Mouse (Mus musculus): ENCODE results near the gene Schip1.

The Schip1 gene

GRCm38 (mm10) chr3:68621971-68622370 lies 557.4 kb downstream of the Schip1 start:
- DNase-seq (ENCODE audit: low read depth), result no peak

DNA sequence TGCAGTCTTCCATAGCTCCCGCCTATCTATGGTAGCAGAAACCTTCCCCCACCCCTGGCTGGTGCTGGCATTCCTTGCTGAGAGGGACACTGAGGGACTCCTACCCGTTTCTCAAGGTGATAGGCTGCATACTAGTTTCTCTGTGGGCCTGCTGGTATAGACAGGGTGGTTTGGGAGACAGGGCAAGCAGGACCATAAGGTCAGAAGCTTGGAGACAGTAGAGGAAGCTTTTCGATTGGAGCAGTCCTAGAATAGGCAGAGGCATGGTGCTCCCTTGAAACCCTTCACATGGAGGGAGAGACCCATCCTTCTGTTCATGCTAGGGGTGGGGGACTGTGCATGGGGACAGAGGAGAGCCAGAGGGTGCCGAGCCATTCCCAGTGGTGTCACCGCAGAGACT lies 558.4 kb downstream of the Schip1 start:
- no peak for DNase-seq (ENCODE audit: low read depth)

DNA sequence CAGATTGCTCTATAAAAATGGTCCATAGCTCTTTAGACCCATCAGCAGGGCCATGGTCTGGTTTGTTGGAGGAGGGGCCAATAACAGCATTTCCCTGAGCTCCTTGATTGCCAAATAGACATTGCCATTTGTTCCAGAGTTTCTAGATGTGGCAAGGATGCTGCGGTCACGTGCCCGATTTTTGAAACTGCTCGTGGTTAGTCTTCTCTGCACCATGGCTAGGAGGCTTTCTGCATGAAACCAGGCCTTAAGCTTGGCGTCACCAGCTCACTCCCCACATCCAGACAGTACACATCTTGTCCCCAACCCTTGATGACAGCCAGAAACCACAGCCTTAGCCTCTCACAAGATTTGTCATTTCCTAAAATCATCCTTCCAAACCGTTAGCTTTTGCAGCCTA lies 559.9 kb downstream of the Schip1 start:
- no peak for DNase-seq (ENCODE audit: low read depth)

DNA sequence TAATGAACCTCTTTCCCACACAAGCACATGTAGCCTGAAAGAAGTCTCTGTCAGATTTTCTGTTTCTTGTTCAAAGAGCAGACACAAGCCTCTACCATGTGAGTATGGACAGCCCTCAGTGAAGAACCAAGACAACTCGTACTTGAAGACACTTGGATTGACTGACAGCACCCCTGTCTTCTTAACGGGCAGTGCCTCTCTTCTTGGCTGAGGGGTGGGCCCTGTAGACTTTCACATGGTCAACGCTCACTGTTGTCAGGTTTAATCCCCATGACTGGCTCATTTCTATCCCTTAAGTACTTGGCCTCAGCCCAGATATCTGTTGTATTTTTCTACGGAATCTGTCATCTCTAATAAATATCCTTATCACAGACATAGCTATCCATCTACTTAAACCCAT lies 565.7 kb downstream of the Schip1 start:
- no peak for DNase-seq (ENCODE audit: low read depth)

DNA sequence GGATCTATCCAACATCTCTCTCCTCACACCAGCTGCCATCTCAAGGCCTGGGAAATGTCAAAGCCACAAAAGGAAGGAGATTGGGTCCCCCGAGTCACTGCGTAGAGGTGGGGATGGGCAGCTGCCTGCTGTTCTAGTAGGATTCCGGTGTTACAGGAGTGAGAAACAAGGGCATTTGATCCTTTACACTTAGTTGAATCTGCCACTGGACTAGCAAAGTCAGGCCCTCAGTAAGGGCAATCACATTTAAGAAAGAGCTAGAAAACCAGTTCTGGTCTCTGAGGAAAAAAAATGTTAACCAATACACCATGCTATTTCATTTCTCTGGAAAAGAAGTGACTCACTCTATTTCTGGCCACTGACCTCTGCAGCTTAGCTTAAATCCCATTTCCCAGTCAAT lies 566.2 kb downstream of the Schip1 start:
- no peak for DNase-seq (ENCODE audit: low read depth)

- DNase-seq (ENCODE audit: low read depth), result no peak
Measured at GRCm38 (mm10) chr3:68632714-68633113, 568.1 kb downstream of the Schip1 start.

DNA sequence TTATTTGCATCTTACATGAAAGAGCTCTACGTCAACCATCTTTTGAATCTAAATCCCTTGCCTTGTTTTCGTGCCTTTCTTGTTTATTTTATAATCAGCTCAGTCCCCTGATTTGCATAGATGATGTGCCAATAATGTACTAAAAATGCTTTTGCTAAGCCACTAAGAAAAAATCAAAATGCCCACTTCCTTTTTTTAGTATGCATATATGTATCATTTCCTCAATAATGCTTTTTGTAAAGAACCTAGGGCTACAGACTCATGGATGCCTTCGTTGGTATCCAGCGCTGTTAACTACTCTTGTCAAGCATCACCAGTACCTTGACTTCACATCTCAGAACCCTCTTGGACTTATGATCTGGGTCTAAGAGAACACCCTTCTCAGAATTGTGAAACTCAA lies 569.0 kb downstream of the Schip1 start:
- no peak for DNase-seq (ENCODE audit: low read depth)

DNA sequence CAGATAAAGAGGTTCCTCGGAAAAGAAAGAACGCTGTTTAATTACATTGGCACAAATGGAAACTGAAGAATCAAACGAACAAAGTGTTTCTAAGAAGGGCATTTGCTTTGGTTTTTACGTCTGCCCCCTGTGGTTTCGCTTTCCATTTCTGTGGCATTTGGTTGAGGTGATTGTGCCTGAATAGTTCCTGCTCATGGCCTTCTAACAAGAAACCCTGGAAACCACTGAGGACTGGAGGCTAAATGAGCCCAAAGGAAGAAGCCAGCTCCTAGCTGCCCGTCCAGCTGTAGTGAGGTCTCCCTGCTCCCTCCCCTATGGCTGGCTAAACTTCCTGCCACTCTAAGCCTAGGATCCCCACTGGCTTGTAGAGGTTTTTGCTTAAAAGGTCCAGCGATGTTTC lies 573.4 kb downstream of the Schip1 start:
- DNase-seq (ENCODE audit: low read depth), result no peak

GRCm38 (mm10) chr3:68638703-68639102 lies 574.1 kb downstream of the Schip1 start:
- DNase-seq (ENCODE audit: low read depth), result no peak

GRCm38 (mm10) chr3:68642935-68643334 lies 578.3 kb downstream of the Schip1 start:
- no peak for DNase-seq (ENCODE audit: low read depth)

DNA sequence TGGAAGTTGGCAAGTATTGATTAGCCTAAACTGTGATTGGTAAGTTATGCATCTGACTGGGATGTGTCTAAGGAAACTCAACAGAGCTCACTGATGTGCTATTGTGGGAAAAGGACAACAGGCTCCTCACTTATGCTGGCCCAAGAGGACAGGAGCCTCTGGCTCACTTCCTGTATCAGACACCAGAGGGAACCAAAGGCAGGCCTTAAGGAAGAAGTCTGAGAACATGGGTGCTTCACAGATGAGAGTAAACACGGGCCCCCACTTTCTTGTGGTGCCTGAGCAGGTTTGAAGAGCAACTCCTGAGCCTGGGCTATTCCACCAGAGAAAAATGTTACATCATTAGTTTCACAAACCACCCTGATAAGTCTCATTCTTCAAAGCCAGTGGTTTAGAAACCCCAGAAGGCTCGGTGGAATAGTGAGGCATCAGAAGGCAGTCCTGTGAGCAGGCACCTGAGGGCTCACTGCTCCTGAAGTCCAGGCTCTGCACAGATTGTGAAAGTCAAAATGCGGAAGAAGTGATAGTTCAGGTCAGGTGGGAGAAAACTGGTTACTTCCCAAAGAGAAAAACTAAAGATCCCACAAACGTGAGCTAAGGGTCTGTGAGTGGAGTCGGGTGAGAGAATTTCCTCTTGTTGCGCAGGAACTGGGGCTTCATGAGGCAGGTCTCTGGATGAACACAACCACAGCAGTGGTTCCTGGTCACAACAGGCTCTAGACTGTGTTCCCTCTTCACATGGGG lies 582.0 kb downstream of the Schip1 start:
- DNase-seq (ENCODE audit: low read depth), result no peak

- no peak for DNase-seq (ENCODE audit: low read depth)
Measured at GRCm38 (mm10) chr3:68647282-68647681, 582.7 kb downstream of the Schip1 start.

DNA sequence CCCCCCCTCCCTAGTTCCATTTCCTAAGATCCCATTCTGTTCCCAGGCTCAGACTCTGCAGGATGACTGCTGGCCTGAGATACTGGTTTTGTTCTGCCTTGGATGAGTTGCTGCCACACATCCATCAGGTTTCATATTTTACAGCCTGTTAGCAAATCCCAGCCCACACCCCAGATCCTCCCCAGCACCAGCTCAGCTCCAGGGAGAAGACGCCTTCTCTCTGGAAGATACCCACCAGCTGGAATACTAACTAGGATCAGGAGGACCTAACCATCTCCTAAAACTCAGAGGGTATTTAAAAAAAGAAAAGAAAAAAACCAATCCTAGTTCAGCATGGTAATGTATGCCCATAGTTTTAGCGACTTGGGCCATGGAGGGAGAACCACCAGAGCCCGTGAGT lies 585.6 kb downstream of the Schip1 start:
- no peak for DNase-seq (ENCODE audit: low read depth)

GRCm38 (mm10) chr3:68656607-68657352 lies 592.2 kb downstream of the Schip1 start:
- DNase-seq (ENCODE audit: low read depth), result no peak

DNA sequence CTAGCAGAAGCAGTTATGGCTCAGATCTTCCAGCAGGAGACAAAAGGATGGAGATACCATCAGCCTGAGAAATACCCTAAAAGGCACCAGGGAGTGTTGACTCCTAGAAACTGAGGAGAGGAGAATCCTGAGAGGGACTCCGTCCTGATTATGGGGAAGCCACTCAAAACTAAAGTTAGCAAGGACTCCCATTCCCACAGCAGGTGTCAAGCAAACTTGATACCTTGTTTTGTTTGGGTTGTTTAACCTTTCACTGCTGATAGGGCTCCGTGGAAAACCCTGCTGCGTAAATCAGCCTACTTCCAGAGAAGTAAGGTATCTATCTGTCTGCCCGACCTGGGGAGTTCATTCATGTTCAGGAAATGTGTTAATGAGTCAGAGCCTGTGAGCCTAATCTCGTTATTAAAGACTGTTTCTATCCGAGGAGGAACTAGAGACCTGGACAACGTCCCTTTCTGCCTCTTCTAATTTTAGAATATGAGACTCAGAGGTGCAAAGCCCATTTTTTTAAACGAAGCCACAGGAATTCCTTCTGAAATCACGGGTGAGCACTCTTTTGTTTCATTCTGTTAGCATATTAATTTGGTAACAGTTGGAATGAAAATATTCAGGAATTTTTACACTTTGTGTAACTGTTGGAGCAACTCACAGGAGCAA lies 593.1 kb downstream of the Schip1 start:
- DNase-seq (ENCODE audit: low read depth), result no peak

DNA sequence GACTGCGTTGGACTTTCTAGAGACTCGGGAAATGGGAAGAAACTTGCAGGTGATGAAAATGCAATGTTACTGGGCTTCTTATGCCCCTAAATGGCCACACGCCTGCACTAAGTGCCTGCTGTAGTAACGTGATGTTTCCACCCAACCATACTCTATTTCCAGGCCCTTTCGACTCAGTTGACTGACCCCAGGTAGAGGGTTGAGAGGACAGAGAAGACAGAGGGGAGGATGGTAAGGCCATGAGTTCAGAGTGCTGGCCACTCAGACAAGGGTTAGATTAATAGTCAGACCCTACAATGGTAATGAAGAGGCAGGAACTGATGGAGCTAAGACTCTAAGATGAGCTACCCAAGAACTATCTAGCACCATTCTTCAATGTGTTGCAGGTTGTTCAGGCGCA lies 595.4 kb downstream of the Schip1 start:
- DNase-seq (ENCODE audit: low read depth), result no peak

DNA sequence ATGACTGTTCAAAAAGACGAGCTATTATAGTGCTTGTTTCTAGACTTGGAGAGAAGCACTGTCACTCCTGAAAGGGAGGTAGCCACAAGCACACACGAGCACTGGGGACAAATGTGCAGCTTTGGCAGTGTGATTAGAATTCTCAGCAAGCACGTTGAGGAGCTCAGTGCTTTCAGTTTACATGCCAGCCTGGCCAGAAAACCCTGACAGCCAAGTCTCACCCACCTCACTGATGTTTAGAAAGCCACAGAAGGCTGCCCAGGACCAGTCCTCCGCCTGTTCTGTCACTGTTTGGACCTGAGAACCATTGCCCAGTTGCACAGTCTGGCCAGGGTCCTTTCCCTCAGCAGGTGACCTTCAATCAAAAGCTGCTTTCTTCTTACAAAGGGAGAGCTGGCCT lies 595.9 kb downstream of the Schip1 start:
- no peak for DNase-seq (ENCODE audit: low read depth)

DNA sequence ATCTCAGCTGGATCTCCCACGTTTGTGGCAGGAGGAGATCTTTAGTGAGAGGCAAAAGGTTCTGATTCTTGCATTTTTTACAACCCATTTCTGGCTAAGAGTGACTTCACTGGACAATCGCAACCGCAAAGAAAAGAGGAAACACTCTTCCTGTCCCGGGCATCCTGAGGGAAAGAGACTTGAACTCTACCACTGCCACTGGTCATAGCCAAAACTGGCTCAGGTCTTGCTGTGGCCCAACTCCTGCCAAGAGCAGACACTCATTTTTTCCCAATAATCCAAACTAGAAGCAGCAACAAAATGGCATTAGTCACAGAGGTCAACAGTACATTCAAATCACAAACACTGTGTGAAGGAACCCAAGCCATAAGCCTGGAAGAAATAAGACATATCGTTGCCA lies 597.8 kb downstream of the Schip1 start:
- no peak for DNase-seq (ENCODE audit: low read depth)

DNA sequence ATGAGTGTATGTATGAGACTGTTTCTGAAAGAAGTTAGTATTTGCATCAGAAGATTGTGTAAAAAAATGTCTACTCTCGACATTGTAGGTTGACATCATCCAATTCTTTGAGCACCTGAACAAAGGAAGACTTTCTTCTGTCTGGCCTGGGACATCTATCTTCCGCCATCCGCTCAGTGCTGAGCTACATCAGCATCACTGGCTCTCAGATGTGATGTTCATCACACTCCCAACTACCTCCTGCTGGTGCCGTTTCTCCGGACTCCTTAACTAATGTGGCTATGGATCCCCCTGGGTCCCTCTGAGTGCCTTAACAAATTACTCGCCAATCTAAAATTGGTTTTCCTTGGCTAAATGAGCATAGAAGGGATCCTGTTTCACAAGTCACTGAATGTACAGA lies 599.7 kb downstream of the Schip1 start:
- DNase-seq (ENCODE audit: low read depth), result no peak

DNA sequence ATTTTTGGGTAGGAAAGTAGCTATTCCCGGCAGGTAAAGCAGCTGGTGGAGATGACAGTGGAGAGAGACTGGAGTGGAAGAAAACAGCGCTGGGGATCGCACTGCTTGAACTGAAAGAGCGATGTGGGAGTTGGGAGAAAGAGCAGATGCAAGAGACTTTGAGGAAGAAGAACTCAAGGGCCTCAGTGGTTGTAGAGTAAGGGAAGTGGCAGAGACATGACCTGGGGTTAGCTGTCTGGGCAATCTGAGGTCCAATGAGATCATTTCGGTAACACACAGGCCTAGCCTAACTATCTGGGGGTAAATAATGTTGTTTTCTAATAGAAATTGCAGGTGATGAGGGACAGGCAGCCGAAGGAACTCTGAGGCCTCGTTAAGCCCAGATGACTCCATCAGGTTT lies 601.8 kb downstream of the Schip1 start:
- no peak for DNase-seq (ENCODE audit: low read depth)

DNA sequence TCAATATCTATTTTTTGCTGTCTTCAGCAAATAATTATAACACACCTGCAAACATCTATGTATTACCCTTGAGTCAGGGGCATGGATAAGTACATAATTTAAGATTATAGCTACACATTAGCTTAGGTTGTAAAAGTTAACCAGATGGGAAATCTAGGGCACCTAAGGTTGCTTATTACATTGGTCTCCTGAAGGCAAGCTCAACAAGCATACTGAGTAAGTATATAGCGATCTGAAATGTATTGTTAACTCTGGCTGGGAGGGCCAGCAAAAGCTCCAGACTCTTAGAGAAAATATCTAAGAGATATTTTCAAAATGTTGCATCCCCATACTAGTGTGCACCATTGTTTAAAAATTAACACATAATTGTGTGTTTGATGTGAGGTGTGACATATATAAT lies 603.2 kb downstream of the Schip1 start:
- no peak for DNase-seq (ENCODE audit: low read depth)

DNA sequence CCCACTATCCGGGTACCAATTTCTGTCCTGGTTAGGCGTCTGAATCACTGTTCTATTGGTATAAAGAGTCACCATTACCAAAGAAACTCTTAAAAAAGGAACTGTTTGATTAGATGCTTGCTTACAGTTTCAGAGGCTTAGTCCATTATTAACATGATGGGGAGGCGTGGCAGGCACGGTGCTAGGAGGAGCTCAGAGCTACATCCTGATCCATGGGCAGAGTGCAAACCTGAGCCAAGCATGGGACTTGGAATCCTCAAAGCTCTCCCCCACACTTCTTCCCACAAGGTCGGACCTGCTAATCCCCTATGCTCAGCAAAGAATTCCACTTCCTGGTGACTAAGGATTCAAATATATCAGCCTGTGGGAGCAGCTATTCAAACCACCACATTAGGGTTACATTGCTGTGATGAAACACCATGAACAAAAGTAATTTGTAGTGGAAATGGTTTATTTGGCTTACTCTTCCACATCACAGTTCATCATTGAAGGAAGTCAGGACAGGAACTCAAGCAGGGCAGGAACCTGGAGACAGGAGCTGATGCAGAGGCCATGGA lies 604.9 kb downstream of the Schip1 start:
- no peak for DNase-seq (ENCODE audit: low read depth)

- no peak for DNase-seq (ENCODE audit: low read depth)
Measured at GRCm38 (mm10) chr3:68674721-68675120, 610.1 kb downstream of the Schip1 start.
